Mouse (Mus musculus) neural tube, embryonic 10.5 days (tissue): ENCODE measurements at regions not wholly inside any gene's neighbourhood (a gene's known extent, or its start where the extent isn't known, plus 50 kb on each side); places are given as distances from the start of the nearest gene placed in this dataset.

Experiments
- DNase-seq: peaks from one replicate; pipeline ENCODE4 v3.0.0-alpha.2; 2017; ENCODE audit warnings: low spot score; ENCODE audit errors: extremely low spot score

DNA sequence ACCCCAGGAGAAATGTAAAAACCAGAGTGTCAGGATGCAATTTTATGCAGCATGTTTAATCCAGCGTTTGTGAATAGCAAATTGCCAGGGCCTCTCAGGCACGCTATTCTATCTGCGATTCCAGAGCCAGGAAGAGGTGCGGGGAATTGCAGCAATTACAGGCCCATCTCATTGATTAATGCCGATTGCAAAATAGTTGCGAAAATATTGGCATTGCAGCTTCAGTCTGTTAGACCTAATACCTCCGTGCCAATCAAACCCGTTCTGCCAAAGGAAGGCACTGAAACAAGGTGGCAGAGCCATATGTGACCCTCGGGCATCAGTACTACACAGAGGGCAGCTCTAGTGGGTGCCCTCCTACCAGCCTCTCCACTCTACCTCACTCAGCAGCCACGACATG lies 212.2 kb upstream of the A230072I06Rik start:
- no peak for DNase-seq

DNA sequence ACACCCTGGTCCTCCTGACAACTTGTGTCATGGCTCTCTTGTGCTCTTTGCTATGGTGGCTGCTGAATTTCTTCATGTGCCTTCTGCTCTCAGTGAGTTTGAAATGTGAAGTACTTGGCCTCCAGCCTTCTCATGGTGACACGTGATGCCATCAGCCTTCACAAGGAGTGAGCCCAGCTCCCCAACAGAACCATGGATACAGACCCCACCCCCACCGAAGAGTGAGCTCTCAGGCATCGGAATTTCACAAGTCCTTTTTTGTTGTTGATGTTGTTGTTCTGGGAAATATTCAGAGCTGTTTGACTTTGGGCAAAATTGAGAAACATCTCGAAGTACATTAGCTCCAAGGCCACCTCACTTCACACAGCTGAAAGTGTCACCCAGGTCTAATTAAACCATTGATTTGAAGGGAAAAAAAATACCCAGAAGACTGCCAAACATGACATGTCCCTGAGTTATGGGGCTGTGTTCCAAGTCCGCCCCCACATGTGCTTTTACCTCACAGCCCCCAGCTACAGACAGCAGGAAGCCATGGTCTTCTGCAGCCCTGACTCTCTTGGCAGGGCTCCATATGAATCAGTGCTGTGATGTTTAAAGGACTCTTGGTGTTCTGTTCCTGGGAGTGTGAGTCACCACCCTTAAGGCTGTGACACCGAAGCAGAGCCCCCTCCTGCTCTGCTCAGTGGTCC lies 205.2 kb upstream of the A230072I06Rik start:
- DNase-seq = no peak

DNA sequence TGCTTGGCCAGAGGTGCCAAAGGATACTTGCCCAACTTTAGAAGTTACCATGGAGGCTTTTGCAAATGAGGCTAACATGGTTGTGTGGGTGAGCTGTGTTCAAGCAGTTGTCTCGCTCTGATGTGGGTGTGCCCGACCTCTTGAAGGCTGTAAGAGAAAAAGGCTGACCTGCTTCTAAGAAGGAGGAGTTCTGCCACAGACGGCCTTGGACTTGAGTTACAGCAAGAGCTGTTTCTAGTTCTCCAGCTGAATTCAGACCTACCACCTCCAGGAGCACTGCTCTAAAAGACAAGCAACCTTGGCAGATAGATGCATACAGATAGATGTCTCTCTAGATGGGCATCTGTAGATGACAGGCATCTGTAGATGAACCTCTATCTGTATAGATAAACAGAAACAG lies 202.7 kb upstream of the A230072I06Rik start:
- DNase-seq = no peak

DNA sequence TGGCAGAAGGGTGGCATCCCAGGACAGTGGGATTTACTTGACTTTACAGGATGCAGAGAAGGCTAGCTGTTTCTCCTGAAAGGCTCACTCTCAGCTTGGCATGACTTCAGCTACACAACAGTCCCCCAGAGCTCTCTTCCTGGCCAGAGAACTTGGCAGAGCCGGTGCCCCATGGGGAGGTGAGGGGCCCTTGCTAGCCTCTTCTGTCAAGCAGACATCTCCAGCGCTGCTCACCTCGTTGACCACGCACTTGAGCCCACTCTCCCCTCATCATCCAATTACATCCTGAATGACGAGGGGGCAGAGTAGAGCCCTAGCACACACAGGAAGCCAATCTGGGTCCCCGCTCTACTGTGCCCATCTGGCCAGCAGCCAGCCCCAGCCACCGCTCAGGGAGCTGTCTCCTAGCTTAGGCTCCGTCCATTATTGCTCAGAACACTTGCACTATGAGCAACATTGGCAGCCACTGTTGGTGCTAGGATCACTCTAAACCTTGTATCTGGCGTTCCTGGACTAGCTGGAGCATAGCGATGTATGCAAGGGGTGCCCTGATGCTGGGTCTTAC lies 201.7 kb upstream of the A230072I06Rik start:
- DNase-seq = no peak

DNA sequence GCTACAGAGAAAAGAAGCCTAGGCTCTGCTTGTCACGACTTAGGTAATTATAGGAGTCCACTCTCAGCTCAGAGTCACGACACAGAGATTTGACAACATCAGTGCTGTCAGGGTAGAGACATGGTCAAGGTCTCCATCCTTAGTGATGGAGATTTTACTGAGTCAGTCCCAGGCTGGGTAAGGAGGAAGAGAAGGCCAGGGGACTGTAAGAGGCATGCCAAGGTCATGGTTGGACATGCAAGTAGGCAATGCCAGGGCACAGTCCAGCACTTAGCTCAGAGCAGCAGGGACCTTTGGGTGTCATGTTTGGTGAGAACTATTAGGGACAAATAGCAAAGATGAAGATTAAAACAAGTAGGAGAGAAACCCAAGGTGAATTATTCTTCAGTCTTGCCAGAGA lies 200.7 kb upstream of the A230072I06Rik start:
- DNase-seq = no peak

DNA sequence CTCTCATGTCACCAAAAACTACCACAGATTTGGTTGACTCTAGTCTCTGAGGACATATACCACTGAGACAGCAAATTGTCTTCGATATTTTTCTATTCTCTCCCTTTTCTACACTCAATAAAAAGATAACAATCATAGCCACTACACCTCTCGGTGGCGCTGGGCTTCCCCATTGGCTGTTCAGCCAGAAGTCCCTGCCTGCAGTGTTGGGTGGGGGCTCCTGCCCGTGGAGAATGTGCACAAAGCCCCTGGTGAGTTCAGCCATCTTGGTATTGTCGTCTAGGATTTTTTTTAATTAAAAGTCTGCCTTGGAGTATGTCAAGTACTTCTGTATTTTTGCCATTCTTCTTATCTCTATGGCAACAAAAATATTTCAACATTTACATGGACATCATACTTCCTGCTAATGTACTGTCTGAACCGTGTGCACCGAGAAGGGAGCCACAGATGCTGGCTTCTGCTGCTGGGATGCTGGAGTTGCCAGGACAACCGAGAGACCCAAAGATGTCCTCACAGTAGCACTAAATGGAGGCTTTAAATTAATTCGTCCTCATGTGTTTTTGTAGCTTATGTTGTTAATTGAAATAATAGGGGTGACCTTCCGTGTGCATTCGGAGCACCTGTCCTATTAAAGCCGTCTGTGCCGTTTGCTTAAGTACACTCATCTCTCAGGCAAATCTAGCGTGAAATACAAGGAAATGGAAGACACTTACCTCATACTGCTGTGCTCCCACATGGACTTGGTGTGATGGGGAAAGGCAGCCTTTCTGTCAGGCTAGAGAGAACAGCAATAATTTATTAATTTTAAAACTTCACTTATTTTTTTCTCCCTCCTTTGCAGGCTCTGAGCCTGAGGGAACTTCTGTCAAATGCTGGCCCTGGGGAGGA lies 199.7 kb upstream of the A230072I06Rik start:
- DNase-seq = no peak

DNA sequence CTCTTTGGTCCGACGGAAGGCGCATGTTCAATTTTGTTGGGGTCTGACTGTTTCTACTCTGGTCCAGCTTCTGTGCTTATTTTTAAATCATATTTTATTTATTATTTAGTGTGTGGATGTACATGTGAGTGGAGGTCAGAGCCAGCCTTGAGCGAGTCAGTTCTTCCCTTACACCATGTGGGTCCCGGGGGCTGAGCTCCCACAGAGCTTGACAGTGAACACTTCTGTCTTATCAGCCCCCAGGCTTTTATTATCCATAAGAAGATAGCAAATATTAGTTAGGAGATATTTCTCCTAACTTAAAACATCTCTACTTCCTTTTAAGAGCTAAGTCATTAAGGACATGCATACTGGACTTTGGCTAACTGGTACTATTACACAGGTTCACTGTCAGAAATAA lies 197.1 kb upstream of the A230072I06Rik start:
- no peak for DNase-seq

DNA sequence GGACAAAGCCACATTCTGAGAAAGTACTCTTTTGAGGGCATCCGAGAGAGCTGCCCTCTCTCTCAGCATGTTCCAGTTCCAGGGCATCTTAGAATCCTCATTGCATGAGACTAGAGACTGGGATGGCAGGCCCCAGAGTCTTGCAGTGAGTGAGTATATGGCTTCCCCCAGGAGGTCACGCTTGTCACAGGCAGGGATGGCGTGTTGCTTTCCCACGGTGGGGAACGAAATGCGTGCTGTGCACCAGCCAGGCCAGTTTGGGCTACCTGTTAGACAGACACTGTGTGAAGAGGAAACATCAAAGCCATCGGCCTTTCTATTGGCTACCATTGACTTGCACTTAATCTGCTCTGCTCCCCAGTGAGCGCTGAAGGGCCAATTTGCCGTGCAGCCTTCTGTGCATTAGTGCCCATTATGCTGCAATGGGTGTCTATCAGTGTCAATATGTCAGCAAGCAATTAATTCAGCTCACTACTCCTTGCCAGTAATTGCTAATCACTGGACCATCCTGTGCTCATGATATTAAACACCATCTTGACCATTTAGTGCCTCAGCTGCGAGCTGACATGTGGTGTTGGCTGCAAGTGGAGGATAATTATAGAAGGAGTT lies 191.3 kb upstream of the A230072I06Rik start:
- no peak for DNase-seq

DNA sequence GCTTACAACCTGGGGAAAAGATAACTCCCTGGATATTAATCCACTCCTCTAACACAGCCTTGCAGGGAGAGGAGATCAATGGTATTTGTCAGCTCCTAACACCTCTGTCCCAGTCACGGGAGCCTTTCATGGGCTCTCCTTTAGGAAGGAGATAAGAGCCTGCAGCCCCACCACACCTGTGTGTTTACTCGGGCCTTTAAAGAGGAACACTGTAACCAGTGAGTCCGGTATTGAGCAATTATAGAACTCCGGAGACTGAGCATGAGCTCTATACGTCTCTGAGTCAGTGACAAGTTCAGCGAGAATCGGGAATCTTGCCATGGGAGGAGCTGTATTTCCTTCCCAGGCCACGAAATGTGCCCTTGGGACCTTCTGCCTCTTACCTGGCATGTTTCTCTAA lies 178.5 kb upstream of the A230072I06Rik start:
- DNase-seq = no peak

DNA sequence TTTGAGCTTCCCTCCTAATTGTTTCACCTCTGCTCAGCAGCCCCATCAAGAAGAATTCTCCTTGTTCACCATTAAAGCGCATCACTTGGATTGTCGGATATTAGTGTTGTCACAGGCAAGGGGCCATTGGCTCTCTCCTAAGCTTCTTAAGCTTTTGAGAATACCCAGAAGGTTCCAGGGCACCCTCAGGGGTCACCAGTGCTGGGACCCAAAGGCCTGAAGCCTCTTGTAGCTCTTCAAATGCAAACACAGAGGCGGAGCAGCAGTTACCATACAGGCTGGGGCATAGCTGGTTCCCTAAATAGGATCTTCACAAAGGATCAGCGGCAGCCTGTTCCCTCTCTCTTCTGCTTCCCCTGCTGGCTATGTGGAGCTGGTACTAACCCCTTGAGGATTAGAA lies 175.3 kb upstream of the A230072I06Rik start:
- DNase-seq = no peak

DNA sequence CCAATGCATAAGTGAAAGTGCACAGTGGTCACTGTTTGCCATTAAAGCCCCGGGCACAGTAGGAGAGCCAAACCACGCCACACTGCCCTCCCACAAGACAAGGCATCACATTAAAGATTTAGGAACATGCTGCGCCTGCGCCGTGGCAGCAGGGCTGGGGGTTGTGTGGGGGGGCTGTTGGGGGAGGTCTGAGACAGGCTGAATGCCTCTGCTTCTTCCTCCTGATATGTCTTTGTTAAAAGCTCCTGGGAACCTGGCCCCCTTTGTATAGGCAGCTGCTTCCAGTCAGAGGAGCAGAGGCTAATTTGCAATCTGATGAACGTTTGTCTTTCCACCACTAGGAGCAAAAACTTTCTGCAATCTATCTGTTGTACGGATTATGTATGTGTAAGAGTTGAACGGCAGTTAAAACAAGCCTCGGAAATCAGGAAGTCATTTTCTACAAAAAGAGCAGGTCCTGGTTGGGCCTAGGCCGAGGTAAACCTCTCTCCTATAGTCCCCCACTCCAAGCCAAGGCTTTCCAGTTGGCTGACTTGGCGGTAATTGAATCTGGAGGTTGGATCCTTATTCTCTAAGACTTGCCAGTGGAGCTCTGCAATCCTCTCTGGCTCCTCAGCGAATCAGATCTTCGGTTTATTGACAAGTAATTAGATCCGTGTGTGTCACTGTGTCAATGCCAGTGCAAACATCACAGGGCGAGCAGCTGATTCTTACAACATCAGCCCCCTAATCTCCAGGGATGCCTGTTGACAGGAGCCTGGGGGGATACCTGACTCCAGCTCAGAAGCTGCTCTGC lies 173.3 kb upstream of the A230072I06Rik start:
- DNase-seq = peak; percentile 40

DNA sequence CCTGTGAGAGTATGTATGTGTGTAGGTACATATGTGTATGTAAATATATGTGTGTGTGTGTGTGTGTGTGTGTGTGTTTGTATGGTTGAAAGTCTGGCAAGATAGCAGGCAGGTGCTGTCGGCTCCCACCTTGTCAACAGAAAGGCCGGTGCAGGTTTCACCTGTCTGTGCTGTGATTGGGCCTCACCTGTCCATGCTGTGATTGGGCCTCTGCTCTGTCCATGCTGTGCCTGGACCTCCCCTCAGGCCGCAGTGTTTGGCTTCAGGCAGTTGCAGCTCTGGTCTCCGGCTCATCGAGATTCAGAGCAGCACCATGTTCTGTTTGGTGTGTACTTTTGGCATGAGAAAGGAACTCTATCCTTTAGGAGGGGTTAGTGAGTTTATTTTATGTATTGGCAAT lies 170.0 kb upstream of the A230072I06Rik start:
- no peak for DNase-seq

DNA sequence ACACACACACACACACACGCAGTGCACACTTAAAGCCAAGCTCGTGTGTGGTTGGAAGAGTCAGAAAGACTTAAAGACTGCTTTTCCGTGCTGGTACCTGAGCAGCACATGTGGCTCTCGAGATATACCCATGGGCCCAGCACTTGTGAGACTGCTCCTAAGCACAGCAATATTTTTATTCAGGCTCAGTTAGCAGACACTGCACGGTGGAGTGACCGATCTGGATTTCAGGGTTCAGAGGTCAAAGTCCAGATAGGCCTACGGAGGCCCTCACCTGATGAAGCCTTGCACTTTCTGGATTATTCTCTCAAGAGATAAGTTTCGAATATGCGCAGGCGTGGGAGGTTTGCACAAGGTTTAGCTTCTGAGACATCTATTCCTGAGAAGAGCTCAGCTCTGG lies 167.0 kb upstream of the A230072I06Rik start:
- no peak for DNase-seq

DNA sequence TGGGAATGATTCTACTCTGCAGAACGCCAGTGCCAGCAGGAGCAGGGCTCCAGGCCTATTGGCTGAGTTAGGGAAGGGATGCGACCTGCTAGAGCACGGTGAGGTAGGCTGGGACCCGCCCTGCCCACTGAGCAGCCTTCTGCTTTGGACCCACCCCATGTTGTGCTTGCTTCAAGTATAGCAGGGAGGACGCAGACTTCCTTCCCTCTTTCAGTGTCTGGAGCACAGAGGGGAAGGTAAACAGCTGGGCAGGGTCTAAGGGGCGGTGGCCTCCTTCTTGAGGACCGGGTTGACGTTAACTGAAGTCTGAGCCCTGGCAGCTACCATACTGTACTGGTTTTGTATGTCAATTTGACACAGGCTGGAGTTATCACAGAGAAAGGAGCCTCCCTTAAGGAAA lies 165.6 kb upstream of the A230072I06Rik start:
- no peak for DNase-seq

DNA sequence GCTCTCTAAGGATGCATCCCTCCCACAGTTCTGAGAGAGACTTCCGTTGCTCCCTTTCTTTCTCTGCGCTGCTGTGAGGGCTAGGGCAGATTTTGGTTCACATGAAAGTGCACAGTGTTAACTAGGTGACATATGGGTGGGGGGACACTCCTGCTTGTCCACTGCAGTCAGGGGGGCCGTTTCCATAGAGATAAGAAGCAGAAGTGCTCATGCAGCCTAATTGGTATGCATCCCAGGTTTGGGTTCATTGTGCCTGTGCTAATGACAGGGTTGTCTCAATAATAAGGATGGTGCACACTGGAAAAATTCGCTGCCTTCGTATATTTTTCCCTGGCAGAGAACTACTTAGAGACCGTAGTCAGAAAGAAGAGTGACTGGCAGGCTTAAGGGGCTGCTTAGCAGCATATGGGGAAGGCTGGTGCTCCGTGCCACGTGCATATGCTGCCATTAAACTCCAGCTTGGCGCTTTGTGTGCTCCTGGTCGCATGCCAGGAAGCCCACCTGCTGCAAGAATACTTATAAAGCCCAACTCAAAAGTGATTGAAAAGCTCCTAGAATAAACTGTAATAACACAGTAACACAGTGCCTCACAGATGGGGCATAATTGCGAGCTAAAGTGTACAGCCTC lies 152.1 kb upstream of the A230072I06Rik start:
- DNase-seq = no peak

DNA sequence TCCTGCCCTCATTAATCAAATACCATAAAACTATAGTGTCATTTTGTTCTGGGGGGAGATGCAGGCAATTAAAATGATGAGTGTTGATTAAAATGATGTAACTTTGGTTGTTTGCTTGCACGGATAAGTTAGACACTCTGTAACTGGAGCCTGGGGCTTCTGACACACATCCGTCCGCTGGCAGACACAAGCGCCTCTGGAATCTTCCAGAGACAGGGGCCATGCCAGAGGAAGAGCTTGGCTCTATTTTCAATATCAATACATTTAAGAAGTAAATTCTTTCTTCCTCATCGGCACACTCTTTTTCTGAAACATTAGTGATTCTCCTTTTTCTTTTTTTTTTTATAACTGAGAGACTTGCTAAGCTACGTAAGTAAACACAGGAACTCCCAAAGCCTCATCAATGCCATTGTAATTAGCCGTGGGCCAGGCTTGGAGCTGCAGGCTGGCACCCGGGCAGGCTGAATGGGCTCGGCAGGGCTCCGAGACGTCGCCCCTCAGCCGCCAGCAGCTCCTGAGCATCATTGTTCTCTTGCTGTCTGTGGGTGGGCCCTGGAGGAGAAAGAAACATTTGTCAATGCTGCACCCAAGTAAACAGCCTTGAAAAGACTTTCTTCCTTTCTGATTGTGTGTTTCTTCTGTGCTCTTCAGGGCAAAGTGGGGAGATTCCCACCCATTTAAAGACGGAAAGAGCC lies 151.4 kb upstream of the A230072I06Rik start:
- no peak for DNase-seq

DNA sequence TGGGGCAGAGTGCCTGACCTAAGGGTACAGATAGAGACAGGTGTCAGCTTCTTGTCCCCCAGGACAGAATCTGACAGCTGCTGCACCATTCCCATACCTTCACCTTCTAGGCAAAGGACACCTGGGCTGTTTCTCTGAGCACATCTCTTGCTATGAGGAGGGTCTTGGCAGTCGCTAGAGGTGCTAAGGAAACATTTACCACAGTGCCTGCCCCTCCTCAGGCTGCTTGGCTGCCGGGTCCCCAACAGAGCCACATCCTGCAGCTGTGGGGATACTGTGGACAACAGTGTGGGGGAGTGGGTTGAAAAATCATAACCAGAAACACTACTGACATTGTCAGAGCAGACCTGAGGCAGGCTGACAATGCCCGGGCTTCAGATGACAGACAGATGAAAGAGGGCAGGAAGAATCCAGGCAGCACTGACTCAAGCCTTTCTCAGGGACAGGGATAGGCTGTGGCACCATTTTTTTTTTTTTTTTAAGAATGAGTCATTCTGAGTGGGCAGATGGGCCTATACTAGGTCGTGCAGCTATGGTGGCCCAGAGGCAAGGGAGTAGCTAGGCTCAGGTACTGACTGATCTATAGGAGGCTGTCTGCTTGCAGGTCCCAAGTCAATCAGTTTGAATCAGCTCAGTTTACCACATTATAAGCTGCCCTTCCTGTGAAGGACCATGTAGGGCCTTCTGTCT lies 150.7 kb upstream of the A230072I06Rik start:
- no peak for DNase-seq

DNA sequence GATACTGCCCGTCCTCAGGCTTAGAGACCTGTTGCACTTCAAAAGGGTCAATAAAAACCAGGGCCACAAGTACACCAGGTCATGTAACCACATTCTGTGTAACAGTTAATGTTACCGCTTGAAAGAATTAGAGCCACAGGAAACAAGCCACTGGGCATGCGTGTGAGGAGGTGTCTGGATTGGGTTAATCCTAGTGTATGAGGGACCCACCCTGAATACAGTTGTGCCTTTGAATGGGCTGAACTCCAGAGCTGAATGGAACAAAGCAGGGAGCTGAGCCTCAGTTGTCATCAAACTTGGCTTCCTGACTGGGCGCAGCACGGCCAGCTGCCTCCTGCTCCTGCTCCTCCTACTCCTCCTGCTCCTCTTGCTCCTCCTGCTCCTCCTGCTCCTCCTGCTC lies 148.0 kb upstream of the A230072I06Rik start:
- no peak for DNase-seq

DNA sequence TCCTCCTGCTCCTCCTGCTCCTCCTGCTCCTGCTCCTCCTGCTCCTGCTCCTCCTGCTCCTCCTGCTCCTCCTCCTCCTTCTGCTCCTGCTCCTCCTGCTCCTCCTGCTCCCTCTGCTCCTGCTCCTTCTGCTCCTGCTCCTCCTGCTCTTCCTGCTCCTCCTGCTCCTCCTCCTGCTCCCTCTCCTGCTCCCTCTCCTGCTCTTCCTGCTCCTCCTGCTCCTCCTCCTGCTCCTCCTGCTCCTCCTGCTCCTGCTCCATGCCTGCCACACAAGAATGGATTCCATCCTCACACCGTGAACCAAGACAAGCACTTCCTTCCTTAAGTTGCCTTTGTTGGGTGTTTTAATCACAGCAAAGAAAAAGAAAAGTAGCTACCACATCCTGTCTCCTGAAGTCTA lies 144.4 kb upstream of the A230072I06Rik start:
- DNase-seq = no peak
